Mouse (Mus musculus) right cerebral cortex, postnatal 14 days (tissue): ENCODE results near the gene Clec3b.

ENCODE experiments used
- DNase-seq: peaks from one replicate; pipeline ENCODE4 v3.0.0; 2022

The Clec3b gene

DNA sequence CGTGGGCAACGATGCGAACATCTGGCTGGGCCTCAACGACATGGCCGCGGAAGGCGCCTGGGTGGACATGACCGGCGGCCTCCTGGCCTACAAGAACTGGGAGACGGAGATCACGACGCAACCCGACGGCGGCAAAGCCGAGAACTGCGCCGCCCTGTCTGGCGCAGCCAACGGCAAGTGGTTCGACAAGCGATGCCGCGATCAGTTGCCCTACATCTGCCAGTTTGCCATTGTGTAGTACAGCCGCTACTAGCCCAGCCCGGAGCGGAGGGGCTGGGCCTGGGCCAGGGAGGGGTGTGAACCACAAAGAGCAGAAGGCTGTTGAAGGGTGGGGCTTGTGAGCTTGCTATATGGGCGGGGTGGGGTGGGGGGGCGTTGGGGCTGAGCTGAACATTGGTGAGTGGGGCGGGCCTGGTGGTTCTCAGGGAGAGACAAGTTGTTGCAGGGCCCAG, 6.2 kb downstream of the Clec3b start:
- peak; percentile 30 for DNase-seq

DNA sequence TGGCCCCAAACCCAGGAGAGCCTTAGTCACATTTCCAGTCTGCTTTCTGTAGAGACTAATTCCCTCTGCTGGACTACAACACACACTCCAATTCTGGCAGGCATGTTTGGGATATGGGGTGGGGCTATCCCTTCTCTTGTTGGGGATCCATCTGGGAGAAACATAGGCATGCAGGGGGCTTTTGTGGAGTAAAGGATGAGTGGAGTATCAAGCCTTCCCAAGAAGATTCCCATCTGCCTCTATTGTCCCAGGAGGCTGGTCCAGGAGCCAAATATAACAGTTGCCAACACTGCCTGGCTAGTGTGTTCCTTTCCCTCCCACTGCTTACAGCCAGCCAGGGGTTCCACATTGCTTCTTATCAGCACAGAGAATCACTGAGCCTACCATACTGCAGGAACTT, 7.0 kb downstream of the Clec3b start:
- no peak for DNase-seq

DNA sequence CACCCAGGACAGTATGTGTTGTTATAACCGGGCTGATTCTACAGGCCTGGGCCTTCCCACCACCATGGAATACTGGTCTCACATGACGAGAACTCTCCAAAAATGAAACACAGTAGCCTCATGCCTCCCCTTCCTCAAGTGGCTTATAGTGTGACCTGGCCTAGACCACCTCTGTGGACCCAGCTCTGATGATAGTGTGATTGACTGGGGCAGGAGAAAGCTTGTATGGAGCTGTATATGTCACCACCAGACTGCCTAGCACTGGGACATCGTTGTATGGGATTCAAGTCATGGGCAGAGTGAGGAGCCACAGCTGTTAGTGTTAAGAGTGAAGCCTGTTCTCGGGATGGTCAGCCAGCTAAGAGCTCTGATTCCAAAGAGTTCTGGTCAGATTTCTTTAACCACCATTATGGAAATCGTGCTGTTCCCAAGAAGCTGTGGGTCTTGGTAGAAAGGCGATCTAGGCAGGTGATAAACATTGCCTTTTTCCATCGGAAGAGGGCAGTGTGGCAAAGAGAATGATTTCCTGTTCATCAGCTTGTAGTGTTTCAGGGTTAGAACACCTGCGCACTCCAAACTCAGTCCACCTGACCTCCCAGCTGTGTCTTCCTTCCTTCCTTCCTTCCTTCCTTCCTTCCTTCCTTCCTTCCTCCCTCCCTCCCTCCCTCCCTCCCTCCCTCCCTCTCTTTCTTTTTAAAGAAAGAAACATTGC, 7.5 kb downstream of the Clec3b start:
- DNase-seq, result peak; percentile 15

DNA sequence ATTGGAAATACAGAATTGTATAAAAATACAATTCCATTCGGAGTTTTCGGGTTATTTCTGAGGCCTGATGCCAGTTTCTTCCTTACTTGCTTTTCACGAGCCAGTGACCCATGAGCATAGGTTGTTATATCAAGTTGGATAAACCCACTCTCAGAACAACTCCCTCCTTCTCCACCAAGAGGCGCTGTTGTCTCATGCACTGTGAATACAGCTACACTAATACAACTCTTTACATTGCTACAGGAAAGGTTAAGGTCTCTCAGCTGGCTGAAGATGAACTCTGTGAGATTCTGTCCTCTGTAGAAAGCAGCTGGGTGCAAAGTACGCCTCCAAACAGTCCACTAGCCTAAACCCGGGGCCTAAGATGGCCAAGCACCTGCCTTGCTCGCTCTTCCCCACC, 8.6 kb downstream of the Clec3b start:
- peak; percentile 75 for DNase-seq

- DNase-seq, result no peak
Measured at GRCm38 (mm10) chr9:123161792-123162191, 11.0 kb downstream of the Clec3b start.

GRCm38 (mm10) chr9:123162985-123163694, 12.4 kb downstream of the Clec3b start:
- no peak for DNase-seq

DNA sequence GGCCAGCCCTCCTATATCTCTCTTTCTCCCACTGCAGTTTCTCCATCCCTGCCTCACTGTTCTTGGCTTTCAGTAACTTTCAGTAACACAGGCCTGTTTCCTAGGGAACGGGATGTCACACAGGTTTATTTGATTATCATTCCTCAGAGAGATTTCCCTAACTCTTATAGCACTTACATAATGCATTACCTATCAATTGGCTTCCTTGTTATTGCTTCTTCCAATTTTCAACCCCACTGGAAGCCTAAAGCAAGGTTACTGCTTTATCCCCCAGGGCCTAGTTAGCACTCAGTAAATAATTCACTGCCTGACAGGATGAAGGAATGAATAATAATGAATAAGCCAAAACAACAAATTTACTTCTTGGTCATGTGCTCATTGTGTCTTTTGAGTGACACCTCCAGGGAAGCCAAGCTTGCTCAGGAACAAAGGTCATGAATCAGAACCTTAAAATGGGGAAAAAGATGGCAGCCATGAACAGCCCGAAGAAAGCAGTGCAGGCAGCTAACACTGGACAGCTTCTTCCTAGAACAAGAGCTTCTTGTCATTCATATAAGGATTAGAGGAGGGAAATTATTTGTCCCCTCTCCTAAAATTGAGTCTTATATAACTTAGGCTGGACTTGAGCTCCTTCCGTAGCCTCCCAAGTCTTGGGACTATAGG, 15.2 kb downstream of the Clec3b start:
- DNase-seq, result no peak

DNA sequence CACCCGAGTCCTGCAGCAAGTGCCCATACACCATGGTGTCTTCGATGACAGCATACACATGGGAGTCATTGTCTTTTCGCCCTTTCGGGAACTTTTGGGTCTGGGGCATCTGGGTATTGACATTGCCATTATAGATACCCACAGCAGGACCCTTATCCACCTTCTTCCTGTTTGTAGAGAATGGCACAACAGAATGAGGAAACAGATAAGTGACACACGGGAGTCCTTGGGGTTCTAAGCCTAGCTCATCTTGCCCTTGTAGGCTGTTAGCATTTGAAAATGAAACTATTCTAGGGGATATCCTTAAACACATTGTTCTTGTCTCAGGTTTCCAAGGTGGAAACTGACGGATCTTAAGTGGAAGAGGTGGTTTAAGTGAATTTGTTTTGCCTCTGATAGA, 23.0 kb downstream of the Clec3b start:
- DNase-seq, result no peak

DNA sequence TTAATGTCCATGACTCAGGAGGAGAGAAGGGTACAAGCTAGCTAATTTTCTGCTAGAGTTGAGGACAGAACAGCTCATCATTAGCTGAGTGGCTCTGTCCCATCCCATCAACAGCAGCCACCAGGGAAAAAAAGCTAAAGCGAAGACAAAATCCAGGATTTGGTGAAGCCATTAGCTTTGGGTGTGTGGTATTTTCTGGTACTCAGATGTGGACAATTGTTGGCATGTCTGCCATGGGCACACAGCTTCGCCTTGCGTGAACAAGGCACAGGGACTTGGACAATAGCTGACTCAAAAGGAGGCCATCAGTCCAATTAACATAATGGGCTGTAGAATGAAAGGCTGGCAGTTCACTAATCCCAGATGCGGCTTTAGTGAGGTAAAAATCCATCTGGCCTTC, 23.6 kb downstream of the Clec3b start:
- no peak for DNase-seq

GRCm38 (mm10) chr9:123177380-123178048, 26.8 kb downstream of the Clec3b start:
- DNase-seq, result no peak

DNA sequence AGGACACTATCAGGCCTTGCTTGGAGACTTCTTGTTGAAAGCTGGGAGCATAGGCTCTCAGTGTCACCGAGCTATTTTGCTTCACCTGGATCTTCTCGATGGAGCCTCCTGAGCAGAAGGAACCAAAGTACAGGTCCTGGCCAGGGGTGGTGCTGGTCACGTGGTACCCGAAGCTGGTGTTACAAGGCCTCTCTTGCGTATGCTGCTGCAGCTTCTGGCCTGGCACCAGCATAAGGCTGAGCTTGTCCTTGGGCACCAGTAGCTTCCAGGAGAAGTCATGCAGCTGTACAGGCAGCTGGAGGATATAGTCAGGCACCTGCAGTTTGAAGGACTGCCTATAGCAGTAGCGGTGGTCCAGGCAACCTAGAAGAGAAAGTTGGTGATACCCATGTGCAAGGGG, 29.3 kb downstream of the Clec3b start:
- no peak for DNase-seq

- peak; percentile 23 for DNase-seq
Measured at GRCm38 (mm10) chr9:123183226-123183625, 32.5 kb downstream of the Clec3b start.

DNA sequence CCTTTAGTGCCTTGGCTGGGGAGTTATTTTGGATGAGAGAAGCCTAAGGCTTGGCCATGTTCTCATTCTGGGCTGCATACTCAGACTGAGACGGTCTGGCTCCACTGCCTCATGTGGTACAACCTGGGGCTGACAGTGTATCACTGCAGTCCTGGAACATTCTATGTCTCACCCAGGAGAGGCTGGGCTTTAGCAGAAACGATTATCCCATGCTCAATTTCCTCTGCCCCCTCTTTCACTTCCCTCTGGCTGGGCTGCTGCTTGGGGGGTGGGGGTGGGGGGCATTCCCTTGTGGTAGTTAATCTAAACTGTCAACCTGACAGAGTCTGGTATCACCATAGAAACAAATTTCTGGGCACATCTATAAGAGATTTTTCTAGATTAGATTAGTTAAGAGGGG, 34.8 kb downstream of the Clec3b start:
- DNase-seq, result no peak

GRCm38 (mm10) chr9:123186151-123186550, 35.4 kb downstream of the Clec3b start:
- DNase-seq, result no peak

DNA sequence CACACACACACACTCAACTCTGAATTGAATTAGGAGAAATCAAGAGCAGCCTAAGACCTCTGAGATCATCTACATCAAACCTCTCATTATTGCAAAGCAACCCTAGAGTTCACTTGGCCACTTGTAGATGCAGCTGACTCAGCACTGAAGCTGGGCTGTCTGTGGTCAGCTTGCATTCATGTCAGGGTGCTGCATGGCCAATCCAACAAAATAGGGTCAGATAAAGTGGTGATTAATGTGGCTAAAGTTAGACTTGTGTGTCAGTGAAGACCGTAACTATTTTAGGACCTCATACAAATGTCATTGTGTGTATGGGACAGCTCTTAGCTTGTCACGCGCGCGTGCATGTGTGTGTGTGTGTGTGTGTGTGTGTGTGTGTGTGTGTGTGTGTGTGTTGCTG, 36.8 kb downstream of the Clec3b start:
- no peak for DNase-seq

GRCm38 (mm10) chr9:123188271-123188670, 37.5 kb downstream of the Clec3b start:
- no peak for DNase-seq

- no peak for DNase-seq
Measured at GRCm38 (mm10) chr9:123200116-123200515, 49.4 kb downstream of the Clec3b start.

- no peak for DNase-seq
Measured at GRCm38 (mm10) chr9:123206526-123206925, 55.8 kb downstream of the Clec3b start.

GRCm38 (mm10) chr9:123206948-123207347, 56.2 kb downstream of the Clec3b start:
- DNase-seq, result no peak
